Mouse (Mus musculus): ENCODE data around the gene Cdc25b. TPM values are rescaled to one million over a fixed set of nuclear protein-coding genes. Genes with fewer than 3 reads are reported as not detected.

Gene Cdc25b
- total RNA-seq (2012; rRNA removed) (11.8 and 12.6 TPM in 2 replicates), polyA plus RNA-seq (2012; ENCODE audit: insufficient read depth in 1 of 2, insufficient read length in 2 of 2, low read depth in 1 of 2, low replicate concordance in 2 of 2, missing spikeins in 1 of 2) (10 to 100 TPM in 1 of 2 experiments, not detected in 1; 34.5 TPM)

DNA sequence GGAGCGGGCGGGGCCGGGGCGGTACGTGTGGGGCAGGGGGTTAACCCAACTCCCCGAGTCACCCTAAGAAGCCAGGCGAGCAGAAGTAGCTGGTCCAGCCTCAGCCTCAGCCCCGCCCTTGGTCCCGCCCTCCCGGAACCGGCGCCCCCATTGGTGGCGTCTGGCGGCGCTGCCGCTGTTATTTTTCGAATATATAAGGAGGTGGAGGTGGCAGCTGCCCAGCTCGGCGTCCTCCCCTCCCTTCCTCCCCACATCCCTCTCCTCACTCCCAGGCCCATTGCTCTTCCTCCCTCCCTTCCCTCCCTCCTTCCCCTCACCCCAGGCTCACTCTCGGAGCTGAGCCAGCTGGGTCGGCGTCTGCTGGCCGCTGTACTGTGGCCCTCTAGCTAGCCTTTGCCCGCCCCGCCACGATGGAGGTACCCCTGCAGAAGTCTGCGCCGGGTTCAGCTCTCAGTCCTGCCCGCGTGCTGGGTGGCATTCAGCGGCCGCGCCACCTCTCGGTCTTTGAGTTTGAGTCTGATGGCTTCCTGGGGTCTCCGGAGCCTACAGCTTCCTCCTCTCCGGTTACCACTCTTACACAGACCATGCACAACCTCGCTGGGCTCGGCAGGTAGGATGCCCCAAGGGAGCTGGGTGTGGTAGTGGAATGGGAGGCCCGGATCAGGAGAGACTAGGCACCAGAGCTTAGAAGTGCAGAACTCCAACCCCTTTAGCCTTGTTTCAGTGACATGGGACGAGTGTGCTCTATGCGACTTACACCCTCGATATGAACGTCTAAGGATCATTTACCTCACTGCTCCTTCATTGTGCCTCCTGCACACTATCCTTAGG, at the start of gene Cdc25b, which contains the start of gene Spef1:
Cdc25b (plus strand) TSS at position 179 of the 831 bp plus-strand sequence.
Spef1 (minus strand) TSS at position 512 of the 831 bp plus-strand sequence.
- Histone ChIP-seq H3K27me3 (ENCODE audit: control insufficient read depth in 1 of 2, insufficient read depth in 2 of 2, low read length in 2 of 2) (no peaks in the 10 kb centered on the region), H3K79me2 (ENCODE audit: control insufficient read depth, insufficient read depth, low read length, poor library complexity) (no peaks in the 10 kb centered on the region; the same call in none of the 2 replicates), H3K9ac (ENCODE audit: control insufficient read depth, low read depth, low read length, poor library complexity, severe bottlenecking) (peak within 1 kb of the TSS; percentile 79), H3K4me3 (ENCODE audit: control insufficient read depth in 1 of 2, insufficient read depth in 1 of 2, low read depth in 2 of 2, low read length in 2 of 2) (peak within 1 kb of the TSS; percentile 84 to 88), H3K4me1 (ENCODE audit: control insufficient read depth in 1 of 2, insufficient read depth in 2 of 2, low read length in 2 of 2) (peaks cover 15 to 33% of the 10 kb centered on the region in 2 experiments), H3K27ac (ENCODE audit: control insufficient read depth, low read depth, low read length) (peak within 1 kb of the TSS; percentile 48), H3K9me3 (replicated peaks; ENCODE audit: insufficient read depth, low read length) (no peaks in the 10 kb centered on the region), H3K36me3 (ENCODE audit: control insufficient read depth in 1 of 2, insufficient read depth in 2 of 2, low read length in 2 of 2) (peaks cover 0 to 31% of the 10 kb centered on the region in 2 experiments; a peak in 2 of 4 replicates)
- DNase-seq (ENCODE audit: low read depth, low spot score) = peak; percentile 92
- TF ChIP-seq RAD21 (IDR thresholded peaks at IDR 0.05; ENCODE audit: low read depth, low read length) (no peak), TCF12 (IDR thresholded peaks at IDR 0.05; ENCODE audit: low read depth, low read length) (peak; percentile 27; the same call in 1 of the 2 replicates), BHLHE40 (IDR thresholded peaks at IDR 0.05; ENCODE audit: borderline replicate concordance, low read depth, low read length) (no peak), E2F4 (IDR thresholded peaks at IDR 0.05; ENCODE audit: borderline replicate concordance, low read depth, low read length) (no peak), KAT2A (conservative IDR thresholded peaks at IDR 0.05; ENCODE audit: low read depth, low read length) (no peak), NELFE (IDR thresholded peaks at IDR 0.05; ENCODE audit: low read depth, low read length) (peak; percentile 72), HCFC1 (IDR thresholded peaks at IDR 0.05; ENCODE audit: low read depth, low read length) (0 out of 2 replicates have a peak, but pooled peaks have one; percentile 29), ETS1 (IDR thresholded peaks at IDR 0.05; ENCODE audit: low read depth, low read length) (0 out of 2 replicates have a peak, but pooled peaks have one; percentile 14), POLR2AphosphoS5 (IDR thresholded peaks at IDR 0.05; ENCODE audit: borderline replicate concordance, low read depth, low read length) (no peak), MYC (IDR thresholded peaks at IDR 0.05; ENCODE audit: low read depth, low read length) (no peak; the same call in 1 of the 2 replicates), MXI1 (IDR thresholded peaks at IDR 0.05; ENCODE audit: low read depth, low read length) (peak; percentile 47; the same call in 1 of the 2 replicates), TBP (IDR thresholded peaks at IDR 0.05; ENCODE audit: low read depth, low read length) (peak; percentile 57), ZC3H11A (IDR thresholded peaks at IDR 0.05; ENCODE audit: low read depth, low read length) (no peak), SIN3A (IDR thresholded peaks at IDR 0.05; ENCODE audit: low read length) (peak; percentile 70), USF2 (IDR thresholded peaks at IDR 0.05; ENCODE audit: borderline replicate concordance in 1 of 2, insufficient read depth in 1 of 2, low read depth in 1 of 2, low read length in 2 of 2) (no peak), NRF1 (IDR thresholded peaks at IDR 0.05; ENCODE audit: insufficient read depth, low read depth, low read length, poor library complexity, severe bottlenecking) (no peak), POLR2A (IDR thresholded peaks at IDR 0.05; ENCODE audit: control insufficient read depth in 1 of 2, insufficient read depth in 1 of 2, low read depth in 1 of 2, low read length in 2 of 2, poor library complexity in 1 of 2) (peak; percentile 21 to 71; a peak in 2 of 4 replicates), ELF1 (IDR thresholded peaks at IDR 0.05; ENCODE audit: low read depth, low read length) (peak; percentile 65), CHD2 (IDR thresholded peaks at IDR 0.05; ENCODE audit: low read length) (no peak), CTCF (IDR thresholded peaks at IDR 0.05 in 2 of 3, conservative IDR thresholded peaks at IDR 0.05 in 1 of 3; ENCODE audit: control insufficient read depth in 1 of 3, insufficient read depth in 1 of 3, low read depth in 2 of 3, low read length in 3 of 3, poor library complexity in 1 of 3, severe bottlenecking in 1 of 3) (peak in 2 of 3 experiments; percentile 6 to 19; a peak in 3 of 6 replicates), SMC3 (IDR thresholded peaks at IDR 0.05; ENCODE audit: low read depth, low read length) (no peak), CHD1 (IDR thresholded peaks at IDR 0.05; ENCODE audit: low read depth, low read length) (peak; percentile 82; the same call in 1 of the 2 replicates), MAX (IDR thresholded peaks at IDR 0.05; ENCODE audit: low read length) (no peak; the same call in 1 of the 2 replicates), MAFK (IDR thresholded peaks at IDR 0.05; ENCODE audit: borderline replicate concordance, low read depth, low read length) (no peak), UBTF (IDR thresholded peaks at IDR 0.05; ENCODE audit: borderline replicate concordance, insufficient read depth, low read depth, low read length) (no peak), TAL1 (IDR thresholded peaks at IDR 0.05; ENCODE audit: low read length) (no peak), ZNF384 (IDR thresholded peaks at IDR 0.05; ENCODE audit: low read depth, low read length) (no peak), MAZ (IDR thresholded peaks at IDR 0.05; ENCODE audit: low read depth, low read length) (0 out of 2 replicates have a peak, but pooled peaks have one; percentile 43), MYB (IDR thresholded peaks at IDR 0.05; ENCODE audit: low read depth, low read length) (no peak), EP300 (IDR thresholded peaks at IDR 0.05; ENCODE audit: low read depth in 1 of 2, low read length in 2 of 2) (no peak), ZKSCAN1 (IDR thresholded peaks at IDR 0.05; ENCODE audit: low read depth, low read length) (no peak), MEF2A (IDR thresholded peaks at IDR 0.05; ENCODE audit: extremely low read depth, insufficient replicate concordance, low read depth, low read length, poor library complexity, severe bottlenecking) (no peak), GATA1 (IDR thresholded peaks at IDR 0.05; ENCODE audit: low read depth, low read length) (no peak), RCOR1 (IDR thresholded peaks at IDR 0.05; ENCODE audit: low read depth, low read length) (no peak)
